In genomic region chr12:38860168-38861115, GRCm38 (mm10) we compare ENCODE assay signal across 20 mouse cellular contexts.
DNase-seq lines count a peak whose midpoint lies in the region; ATAC-seq and TF ChIP-seq lines count a peak whose summit lies in the region.
"Had no signal": no experiment of that assay in that cellular context is flagged by ENCODE, and none has a peak within 500 bp of the region (broad histone marks: within the 10 kb centered on the region; RNA-seq: fewer than 3 reads in every experiment).

No protein-coding gene starts in this region.

- no peaks in the 10 kb centered on the region for H3K27me3 ChIP-seq in heart, embryonic 13.5 days (replicated peaks)
- H3K27me3 ChIP-seq in forebrain, embryonic 13.5 days = no peaks in the 10 kb centered on the region
- H3K27me3 ChIP-seq: heart, embryonic 15.5 days; midbrain, embryonic 15.5 days had no signal

- H3K36me3 ChIP-seq in heart, embryonic 13.5 days = peaks cover 37% of the 10 kb centered on the region
- H3K36me3 ChIP-seq in forebrain, embryonic 13.5 days (ENCODE audit: poor library complexity, severe bottlenecking) = 0 out of 2 replicates have a peak, but pooled peaks cover 4% of the 10 kb centered on the region
- H3K36me3 ChIP-seq: midbrain, embryonic 15.5 days had no signal

- no peak for ATAC-seq in heart, embryonic 13.5 days (ENCODE audit: extremely low read depth, insufficient number of reproducible peaks, low FRiP score, low TSS enrichment)
- peak; percentile 62; the same call in 1 of the 2 replicates for ATAC-seq in forebrain, embryonic 13.5 days
- ATAC-seq in megakaryocyte progenitor cell, adult 5-6 weeks (replicated peaks; ENCODE audit: poor library complexity) = peak; percentile 82
- ATAC-seq: inflammation-experienced regulatory T-cells, adult 6 months; midbrain, embryonic 15.5 days had no signal

- H3K4me3 ChIP-seq in heart, embryonic 13.5 days = no peak overlapping the region
- H3K4me3 ChIP-seq in forebrain, embryonic 13.5 days = no peak overlapping the region
- H3K4me3 ChIP-seq: erythroblast, embryonic 14.5 days; heart, embryonic 15.5 days; midbrain, embryonic 15.5 days had no signal

- H3K27ac ChIP-seq in heart, embryonic 13.5 days (replicated peaks) = peak overlapping the region; percentile 20; the same call in 1 of the 2 replicates
- H3K27ac ChIP-seq in forebrain, embryonic 13.5 days = no peak overlapping the region
- H3K27ac ChIP-seq: heart, embryonic 15.5 days; macrophage; midbrain, embryonic 15.5 days had no signal

- no peaks in the 10 kb centered on the region for H3K9me3 ChIP-seq in heart, embryonic 13.5 days
- no peaks in the 10 kb centered on the region for H3K9me3 ChIP-seq in forebrain, embryonic 13.5 days (replicated peaks)
- H3K9me3 ChIP-seq: heart, embryonic 15.5 days; midbrain, embryonic 15.5 days had no signal

- 82% methylated on average over 7 of the region's 7 CpGs for WGBS in heart, embryonic 13.5 days
- 26% methylated on average over 7 of the region's 7 CpGs for WGBS in forebrain, embryonic 13.5 days

- no peak overlapping the region for H3K4me2 ChIP-seq in heart, embryonic 13.5 days
- H3K4me2 ChIP-seq in forebrain, embryonic 13.5 days = no peak overlapping the region
- H3K4me2 ChIP-seq: heart, embryonic 15.5 days; lung, embryonic 14.5 days; midbrain, embryonic 15.5 days had no signal

- no peak for TF ChIP-seq POLR2A in brain, embryonic 14.5 days (IDR thresholded peaks at IDR 0.05; ENCODE audit: borderline replicate concordance, extremely low read depth, insufficient read depth, insufficient read length, poor library complexity, severe bottlenecking)

- H3K9ac ChIP-seq in heart, embryonic 13.5 days = no peak overlapping the region
- H3K9ac ChIP-seq in forebrain, embryonic 13.5 days = no peak overlapping the region
- H3K9ac ChIP-seq: heart, embryonic 15.5 days; lung, embryonic 14.5 days; midbrain, embryonic 15.5 days had no signal

- no peak for DNase-seq in heart, adult 18-20 months
- peak; percentile 61 for DNase-seq in brain, embryonic 14.5 days (ENCODE audit: low read depth)
- DNase-seq in adrenal gland, postnatal 4 days (ENCODE audit: low spot score in 2 of 2) = no peak
- DNase-seq in adrenal gland, postnatal 36 days = no peak
- DNase-seq: adrenal gland, postnatal 25 days; B cell, adult 2 months; kidney, adult 9 months; kidney, postnatal 36 days; layer of hippocampus, postnatal 36 days; left cerebral cortex, postnatal 4 days; lung, embryonic 14.5 days; right cerebral cortex, postnatal 14 days had no signal

- TF ChIP-seq CTCF in brain, embryonic 14.5 days (IDR thresholded peaks at IDR 0.05; ENCODE audit: borderline replicate concordance, extremely low read depth, insufficient read depth, insufficient read length) = no peak

- peaks cover 7% of the 10 kb centered on the region; the same call in 1 of the 2 replicates for H3K4me1 ChIP-seq in heart, embryonic 13.5 days
- H3K4me1 ChIP-seq in forebrain, embryonic 13.5 days = peaks cover 16% of the 10 kb centered on the region
- H3K4me1 ChIP-seq: heart, embryonic 15.5 days; midbrain, embryonic 15.5 days had no signal
